Mouse (Mus musculus): ENCODE results near the gene BC053393.

DNA sequence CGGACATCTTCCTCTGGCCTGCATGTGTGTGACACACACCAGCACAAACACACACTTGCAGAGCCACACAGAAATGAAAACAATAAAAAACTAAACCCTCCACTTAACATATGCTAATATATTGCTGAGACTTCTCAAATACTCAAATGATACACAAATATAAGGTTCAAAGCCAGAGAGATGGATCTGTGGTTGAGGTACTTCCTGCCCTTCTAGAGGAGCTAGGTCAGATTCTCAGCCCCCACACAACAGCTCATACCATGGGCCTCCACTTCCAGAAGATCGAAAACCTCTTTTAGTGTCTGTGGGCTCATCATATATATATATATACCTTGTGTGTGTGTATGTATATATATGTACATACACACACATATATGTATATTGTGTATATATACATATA, 5.4 kb upstream of the BC053393 start:
- TF ChIP-seq POLR2A (IDR thresholded peaks at IDR 0.05; ENCODE audit: borderline replicate concordance, low read depth, low read length) (no peak), CTCF (IDR thresholded peaks at IDR 0.05; ENCODE audit: low read depth, low read length) (no peak)

Measured in bone marrow macrophage, adult 2 months (primary cell).